Mouse (Mus musculus) testis, adult 2 months (tissue): ENCODE data around the gene Ccsap. TPM values are rescaled to one million over a fixed set of nuclear protein-coding genes. Genes with fewer than 3 reads are reported as not detected.

ENCODE experiments used
- H3K27ac ChIP-seq: fragments of 200-500 bp; 2 replicates; pipeline ENCODE4 v1.5.1; 2012; ENCODE audit warnings: low read depth, low read length; ENCODE audit not compliant: control insufficient read depth, insufficient read depth
- H3K27me3 ChIP-seq: fragments of 200-500 bp; 2 replicates; pipeline ENCODE4 v1.6.1; 2012; ENCODE audit warnings: mild to moderate bottlenecking, low read length, moderate library complexity; ENCODE audit not compliant: control insufficient read depth, insufficient read depth
- H3K36me3 ChIP-seq: fragments of 200-500 bp; 2 replicates; pipeline ENCODE4 v1.6.1; 2012; ENCODE audit warnings: mild to moderate bottlenecking, low read length; ENCODE audit not compliant: control insufficient read depth, insufficient read depth
- H3K4me1 ChIP-seq: fragments of 200-500 bp; 2 replicates; pipeline ENCODE4 v1.6.1; 2012; ENCODE audit warnings: low read length; ENCODE audit not compliant: control insufficient read depth, insufficient read depth
- H3K4me3 ChIP-seq: fragments of 200-500 bp; 2 replicates; pipeline ENCODE4 v1.5.1; 2012; ENCODE audit warnings: low read depth, mild to moderate bottlenecking, low read length, moderate library complexity, mixed read lengths; ENCODE audit not compliant: control insufficient read depth
- CTCF ChIP-seq: fragments of 200-500 bp; IDR thresholded peaks from 2 replicates; pipeline ENCODE4 v1.5.1; 2012; ENCODE audit warnings: low read depth, mild to moderate bottlenecking, inconsistent platforms, low read length, moderate library complexity; ENCODE audit not compliant: control insufficient read depth, insufficient read depth, insufficient replicate concordance
- POLR2A ChIP-seq: fragments of 200-500 bp; IDR thresholded peaks from 2 replicates; pipeline ENCODE4 v1.6.1; 2012; ENCODE audit warnings: low read depth, mild to moderate bottlenecking, inconsistent platforms, low read length, moderate library complexity; ENCODE audit not compliant: control insufficient read depth
- polyA plus RNA-seq: library from polyadenylated mRNA; depleted of rRNA; stranded (reverse); fragments of >200 nt; gene quantifications from 2 replicates; pipeline ENCODE4 v1.2.3, GENCODE M21; 2012

Gene Ccsap
- polyA plus RNA-seq, 1 experiment = 28.2 TPM

DNA sequence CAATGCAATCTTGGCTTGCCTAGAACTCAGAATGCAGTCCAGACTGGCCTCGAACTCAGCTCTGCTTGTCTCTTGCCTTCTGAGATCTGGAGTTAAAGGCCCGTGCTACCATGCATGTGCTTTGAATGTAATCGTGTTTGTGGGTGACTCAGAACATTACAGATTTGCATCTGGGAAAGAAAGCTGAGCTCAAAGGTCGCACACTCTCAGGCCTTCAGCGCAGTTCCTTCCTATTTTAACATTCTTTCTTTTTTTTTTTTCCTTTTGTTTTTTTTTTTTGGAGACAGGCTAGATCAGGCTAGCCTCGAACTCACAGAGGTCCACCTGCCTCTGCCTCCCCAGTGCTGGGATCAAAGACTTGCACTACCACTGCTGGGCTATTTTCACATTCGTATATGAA is 55.4 kb downstream of the Ccsap start:
- no peaks in the 10 kb centered on the region for H3K27me3 ChIP-seq
- H3K27ac ChIP-seq = no peak overlapping the region
- no peak for TF ChIP-seq CTCF
- TF ChIP-seq POLR2A = no peak
- H3K4me1 ChIP-seq = peaks cover 7% of the 10 kb centered on the region; the same call in 1 of the 2 replicates
- no peaks in the 10 kb centered on the region for H3K36me3 ChIP-seq
- no peak overlapping the region for H3K4me3 ChIP-seq

DNA sequence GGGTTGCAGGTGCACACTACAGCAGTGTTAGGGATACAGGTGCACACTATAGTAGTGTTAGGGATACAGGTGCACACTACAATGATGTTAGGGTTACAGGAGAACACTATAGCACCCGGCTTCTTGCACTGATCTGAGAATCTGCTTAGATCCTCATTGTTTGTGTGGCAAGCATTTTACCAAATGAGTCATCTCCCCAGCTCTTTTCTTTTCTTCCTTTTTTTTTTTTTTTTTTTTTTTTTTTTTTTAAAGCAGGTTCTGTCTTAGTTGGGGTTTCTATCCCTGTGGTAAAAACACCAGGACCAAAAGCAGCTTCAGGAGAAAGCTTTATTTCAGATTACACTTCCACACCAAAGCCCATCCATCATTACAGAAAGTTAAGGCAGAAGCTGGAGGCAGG is 56.4 kb downstream of the Ccsap start:
- peaks cover 7% of the 10 kb centered on the region; the same call in 1 of the 2 replicates for H3K4me1 ChIP-seq
- no peak for TF ChIP-seq CTCF
- TF ChIP-seq POLR2A = no peak
- H3K27ac ChIP-seq = no peak overlapping the region
- no peak overlapping the region for H3K4me3 ChIP-seq
- no peaks in the 10 kb centered on the region for H3K36me3 ChIP-seq
- no peaks in the 10 kb centered on the region for H3K27me3 ChIP-seq

DNA sequence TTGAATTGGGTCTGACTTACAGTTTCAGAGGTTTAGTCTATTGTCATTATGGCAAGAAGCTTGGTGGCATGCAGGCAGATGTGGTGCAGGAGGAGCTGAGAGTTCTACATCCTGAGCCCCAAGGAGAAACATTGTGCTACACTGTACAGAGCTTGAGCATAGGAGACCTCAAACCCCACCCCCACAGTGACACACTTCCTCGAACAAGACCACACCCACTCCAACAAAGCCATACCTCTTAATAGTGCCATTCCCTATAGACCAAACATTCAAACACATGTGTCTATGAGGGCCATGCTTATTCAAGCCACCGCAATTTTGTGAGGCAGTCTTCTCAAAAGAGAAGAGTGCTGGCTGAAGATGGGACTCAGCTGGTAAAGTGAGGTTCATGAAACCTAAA is 58.5 kb downstream of the Ccsap start:
- H3K27me3 ChIP-seq = no peaks in the 10 kb centered on the region
- H3K4me3 ChIP-seq = no peak overlapping the region
- TF ChIP-seq POLR2A = no peak
- TF ChIP-seq CTCF = no peak
- H3K36me3 ChIP-seq = no peaks in the 10 kb centered on the region
- no peak overlapping the region for H3K27ac ChIP-seq
- peaks cover 7% of the 10 kb centered on the region; the same call in 1 of the 2 replicates for H3K4me1 ChIP-seq

DNA sequence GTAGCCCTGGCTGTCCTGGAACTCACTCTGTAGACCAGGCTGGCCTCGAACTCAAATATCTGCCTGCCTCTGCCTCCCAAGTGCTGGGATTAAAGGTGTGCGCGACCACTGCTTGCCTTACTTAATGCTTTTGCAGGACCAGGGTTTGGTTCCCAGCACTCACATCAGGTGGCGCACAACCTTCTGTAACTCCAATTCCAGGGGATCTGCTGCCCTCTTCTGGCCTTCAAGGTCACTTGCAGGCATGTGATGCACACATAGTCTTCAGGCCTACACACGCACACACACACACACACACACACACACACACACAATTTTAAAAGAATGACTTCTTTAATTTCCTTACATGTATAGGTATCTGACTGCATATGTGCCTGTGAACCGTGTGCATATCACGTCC is 59.1 kb downstream of the Ccsap start:
- peak; percentile 27; the same call in 1 of the 2 replicates for TF ChIP-seq CTCF
- no peak for TF ChIP-seq POLR2A
- H3K4me3 ChIP-seq = no peak overlapping the region
- no peaks in the 10 kb centered on the region for H3K36me3 ChIP-seq
- H3K4me1 ChIP-seq = peaks cover 3% of the 10 kb centered on the region; the same call in 1 of the 2 replicates
- H3K27me3 ChIP-seq = no peaks in the 10 kb centered on the region
- H3K27ac ChIP-seq = no peak overlapping the region

DNA sequence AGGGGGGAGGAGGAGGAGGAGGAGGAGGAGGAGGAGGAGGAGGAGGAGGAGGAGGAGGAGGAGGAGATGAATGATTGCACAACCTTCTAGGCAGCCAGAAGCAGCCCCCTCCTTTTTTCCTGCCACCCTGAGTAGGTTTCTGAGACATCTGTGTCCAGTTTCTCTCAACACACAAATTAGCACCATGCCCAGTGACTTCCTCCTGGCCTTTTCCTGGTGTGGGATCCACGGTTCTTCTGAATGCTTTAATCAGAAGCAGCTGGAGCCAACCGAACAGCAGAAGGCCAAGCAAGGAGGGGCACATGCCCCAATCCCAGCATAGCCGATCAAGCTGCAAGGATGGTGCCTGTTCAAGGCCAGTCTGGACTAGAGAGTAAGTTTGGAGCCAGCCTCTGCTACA is 60.1 kb downstream of the Ccsap start:
- H3K27me3 ChIP-seq = no peaks in the 10 kb centered on the region
- H3K27ac ChIP-seq = 0 out of 2 replicates have a peak overlapping the region, but pooled peaks have one; percentile 6
- H3K4me1 ChIP-seq = no peaks in the 10 kb centered on the region; the same call in 1 of the 2 replicates
- TF ChIP-seq CTCF = no peak
- TF ChIP-seq POLR2A = no peak
- no peak overlapping the region for H3K4me3 ChIP-seq
- no peaks in the 10 kb centered on the region for H3K36me3 ChIP-seq

DNA sequence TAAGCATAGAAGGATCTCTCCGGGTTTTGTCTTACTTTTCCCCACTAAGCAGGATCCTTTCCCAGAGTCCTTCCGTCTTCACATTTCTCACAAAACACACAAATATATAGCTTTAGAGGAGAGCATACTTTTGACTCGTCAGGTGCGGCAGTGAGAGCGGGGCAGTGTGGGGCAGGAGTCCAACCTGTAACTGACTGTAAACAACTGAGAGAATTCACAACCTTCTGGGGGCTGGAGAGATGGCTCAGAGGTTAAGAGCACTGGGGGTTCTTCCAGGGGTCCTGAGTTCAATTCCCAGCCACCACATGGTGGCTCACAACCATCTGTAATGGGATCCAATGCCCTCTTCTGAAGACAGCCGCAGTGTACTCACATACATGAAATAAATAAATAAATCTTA is 60.6 kb downstream of the Ccsap start:
- no peaks in the 10 kb centered on the region; the same call in 1 of the 2 replicates for H3K4me1 ChIP-seq
- no peaks in the 10 kb centered on the region for H3K36me3 ChIP-seq
- no peaks in the 10 kb centered on the region for H3K27me3 ChIP-seq
- TF ChIP-seq POLR2A = no peak
- no peak for TF ChIP-seq CTCF
- H3K27ac ChIP-seq = no peak overlapping the region
- H3K4me3 ChIP-seq = no peak overlapping the region

DNA sequence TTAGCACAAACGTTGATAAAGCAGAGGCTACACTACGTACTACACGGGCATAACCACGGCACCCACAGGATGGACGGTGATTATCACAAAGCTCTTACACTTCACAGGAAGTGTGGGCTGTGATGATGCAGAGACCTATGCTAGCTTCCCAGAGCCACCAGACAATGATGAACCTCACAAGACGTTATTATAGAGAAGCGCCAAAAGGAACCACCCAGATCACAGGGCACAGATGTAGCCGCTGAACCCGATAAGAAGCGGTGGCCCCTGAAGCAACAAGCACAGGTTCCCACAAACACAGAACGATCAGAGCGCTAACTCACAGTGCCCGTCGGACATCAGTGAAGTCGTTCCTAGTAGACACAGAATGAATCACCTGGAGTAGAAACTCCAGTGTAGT is 62.1 kb downstream of the Ccsap start:
- Histone ChIP-seq H3K27me3 (no peaks in the 10 kb centered on the region), H3K4me1 (no peaks in the 10 kb centered on the region; the same call in 1 of the 2 replicates), H3K36me3 (no peaks in the 10 kb centered on the region), H3K4me3 (no peak overlapping the region), H3K27ac (no peak overlapping the region; the same call in 1 of the 2 replicates)
- TF ChIP-seq POLR2A = no peak
- no peak for TF ChIP-seq CTCF

DNA sequence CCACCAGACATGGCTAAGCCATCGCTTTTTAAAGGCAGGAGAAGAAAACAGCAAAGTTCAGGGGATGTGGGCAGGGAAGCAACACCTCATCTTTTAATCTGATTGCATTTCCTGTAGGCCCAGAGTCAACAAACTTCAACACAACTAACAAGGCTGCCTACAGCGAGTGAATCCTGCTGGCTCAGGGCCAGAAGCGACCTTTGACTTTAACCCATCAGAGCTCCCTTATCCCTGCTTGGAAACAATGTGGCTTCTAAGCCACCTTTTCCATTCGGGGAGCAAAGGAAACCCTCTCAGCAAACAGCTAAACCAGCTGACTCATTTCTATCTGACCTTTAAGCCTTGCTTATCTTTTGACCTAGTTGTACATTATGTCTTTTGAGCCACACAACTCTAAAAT is 63.3 kb downstream of the Ccsap start:
- H3K4me1 ChIP-seq = no peaks in the 10 kb centered on the region; the same call in 1 of the 2 replicates
- H3K27ac ChIP-seq = no peak overlapping the region
- TF ChIP-seq POLR2A (no peak), CTCF (no peak)
- no peaks in the 10 kb centered on the region for H3K36me3 ChIP-seq
- no peak overlapping the region for H3K4me3 ChIP-seq
- no peaks in the 10 kb centered on the region for H3K27me3 ChIP-seq
